Mouse (Mus musculus) liver, embryonic 16.5 days (tissue): Measurements from ENCODE around the gene Kif17. TPM values are rescaled to one million over a fixed set of nuclear protein-coding genes. Genes with fewer than 3 reads are reported as not detected.

ENCODE experiments used
- ATAC-seq: fragments of 200-750 bp; cut with Nextera tagmentation; 2 replicates; pipeline ENCODE4 v1.8.0; 2017; ENCODE audit warnings: low read depth, mild to moderate bottlenecking, moderate number of reproducible peaks, moderate library complexity
- H3K27ac ChIP-seq: fragments of 300-500 bp; sonication (generic); 2 replicates; pipeline ENCODE4 v1.5.1; 2014; ENCODE audit warnings: mild to moderate bottlenecking, low read length
- H3K27me3 ChIP-seq: fragments of 300-500 bp; sonication (generic); 2 replicates; pipeline ENCODE4 v1.6.1; 2014; ENCODE audit warnings: low read depth, low read length, mixed read lengths; ENCODE audit not compliant: control insufficient read depth, insufficient read depth
- H3K36me3 ChIP-seq: fragments of 300-500 bp; sonication (generic); 2 replicates; pipeline ENCODE4 v1.6.1; 2014; ENCODE audit warnings: mild to moderate bottlenecking; ENCODE audit not compliant: control insufficient read depth, insufficient read depth
- H3K4me1 ChIP-seq: fragments of 300-500 bp; sonication (generic); 2 replicates; pipeline ENCODE4 v1.6.1; 2014; ENCODE audit warnings: low read depth, low read length, mixed read lengths; ENCODE audit not compliant: control insufficient read depth
- H3K4me2 ChIP-seq: fragments of 300-500 bp; sonication (generic); 2 replicates; pipeline ENCODE4 v1.6.1; 2014; ENCODE audit warnings: low read depth, low read length, mixed read lengths
- H3K4me3 ChIP-seq: fragments of 300-500 bp; sonication (generic); 2 replicates; pipeline ENCODE4 v1.5.1; 2014; ENCODE audit warnings: low read depth, mild to moderate bottlenecking, low read length
- H3K9ac ChIP-seq: fragments of 300-500 bp; sonication (generic); 2 replicates; pipeline ENCODE4 v1.6.1; 2014; ENCODE audit warnings: low read depth, low read length
- H3K9me3 ChIP-seq: fragments of 300-500 bp; sonication (generic); replicated peaks from 2 replicates; pipeline ENCODE4 v1.6.1; 2016; ENCODE audit warnings: low read length; ENCODE audit not compliant: control insufficient read depth
- WGBS: fragments of 180-500 bp; shearing (Covaris S2); extraction: QIAGEN DNeasy Blood & Tissue Kit; methylation state at CpG from one replicate; pipeline ENCODE4 v1.1.7; 2014; ENCODE audit not compliant: insufficient replicate concordance; 5-methylcytosine and 5-hydroxymethylcytosine counted together
- polyA plus RNA-seq: library from polyadenylated mRNA; unstranded; fragments of >200 nt; fragmentation: Nextera tagmentation; extraction: Ambion mirVana; gene quantifications from 2 replicates; pipeline ENCODE4 v1.2.1, GENCODE M21; 2015

The Kif17 gene
- polyA plus RNA-seq, 1 experiment from 2014 or later = 0.35 TPM

GRCm38 (mm10) chr4:138303742-138304141 lies 53.5 kb downstream of the Kif17 start:
- ATAC-seq = no peak
- peak overlapping the region; percentile 81 for H3K27ac ChIP-seq
- H3K4me2 ChIP-seq = peak overlapping the region; percentile 95
- peaks cover 18% of the 10 kb centered on the region for H3K4me1 ChIP-seq
- H3K4me3 ChIP-seq = peak overlapping the region; percentile 99
- no peaks in the 10 kb centered on the region for H3K27me3 ChIP-seq
- H3K9me3 ChIP-seq = no peaks in the 10 kb centered on the region
- H3K36me3 ChIP-seq = peaks cover 10% of the 10 kb centered on the region; the same call in 1 of the 2 replicates
- WGBS = 8% methylated on average over 18 of the region's 18 CpGs
- H3K9ac ChIP-seq = peak overlapping the region; percentile 81

DNA sequence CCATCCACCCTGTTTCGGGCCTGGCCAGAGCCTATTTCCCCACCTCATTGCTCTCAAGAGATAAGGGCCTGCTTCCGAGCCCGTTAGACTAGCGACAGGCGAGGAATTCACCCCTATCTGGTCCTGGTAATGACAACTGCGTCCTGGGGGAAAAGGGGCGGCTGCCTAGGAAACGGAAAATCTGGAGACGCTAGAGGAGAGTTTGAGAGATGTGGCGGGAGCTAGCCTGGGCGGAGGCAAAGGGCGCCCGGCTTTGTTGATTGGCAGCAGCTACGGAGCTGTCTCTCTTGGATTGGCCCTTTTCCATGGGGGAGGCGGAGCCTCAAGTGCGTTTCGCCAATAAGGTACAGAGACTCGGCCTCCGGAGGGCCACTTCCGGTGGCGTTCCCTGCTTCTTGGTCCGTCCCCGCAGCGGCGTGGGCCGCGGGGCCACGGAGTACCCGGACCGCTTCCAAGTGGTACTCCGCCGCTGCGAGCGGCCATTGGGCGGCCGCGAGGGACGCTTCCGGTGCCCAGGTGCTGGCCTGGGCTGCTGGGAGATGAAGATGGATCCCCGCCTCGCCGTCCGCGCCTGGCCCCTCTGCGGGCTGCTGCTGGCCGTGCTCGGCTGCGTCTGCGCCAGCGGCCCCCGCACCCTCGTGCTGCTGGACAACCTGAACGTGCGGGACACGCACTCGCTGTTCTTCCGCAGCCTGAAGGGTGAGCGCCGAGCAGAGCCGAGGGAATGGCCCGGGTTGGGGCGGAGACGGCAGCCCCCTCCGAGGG lies 54.3 kb downstream of the Kif17 start, which contains the start of gene Ddost:
Gene Ddost, plus strand, starts transcription at position 391 of the 765 bp plus-strand sequence.
- Histone ChIP-seq H3K36me3 (peaks cover 13% of the 10 kb centered on the region), H3K4me3 (peak within 1 kb of the TSS; percentile 99), H3K27ac (peak within 1 kb of the TSS; percentile 81), H3K9me3 (no peaks in the 10 kb centered on the region), H3K27me3 (no peaks in the 10 kb centered on the region), H3K4me2 (peak within 1 kb of the TSS; percentile 95), H3K9ac (peak within 1 kb of the TSS; percentile 96), H3K4me1 (peaks cover 18% of the 10 kb centered on the region)
- WGBS = under 1% methylated on average over 64 of the region's 64 CpGs
- peak; percentile 98 for ATAC-seq

DNA sequence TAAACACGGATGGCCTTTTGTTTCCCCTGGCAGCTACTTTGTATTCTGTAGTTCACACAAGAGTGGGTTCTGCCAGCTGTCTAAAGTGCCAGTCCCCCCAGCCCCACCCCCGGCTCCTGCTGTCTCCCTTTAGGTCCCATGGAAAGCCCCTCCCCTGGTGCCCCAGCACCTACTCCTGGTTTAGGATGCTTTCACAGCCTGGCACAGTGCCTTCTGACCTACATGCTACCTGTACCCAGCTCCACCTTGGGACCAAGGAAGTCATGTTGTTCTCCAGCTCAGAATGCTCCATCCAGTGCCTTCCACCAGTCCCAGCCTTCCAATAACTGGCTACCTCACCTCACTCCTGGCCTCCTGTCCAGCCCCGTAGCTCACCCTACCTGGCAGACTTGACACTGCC lies 56.8 kb downstream of the Kif17 start:
- Histone ChIP-seq H3K27me3 (no peaks in the 10 kb centered on the region), H3K9me3 (no peaks in the 10 kb centered on the region), H3K4me3 (no peak overlapping the region), H3K27ac (no peak overlapping the region), H3K9ac (no peak overlapping the region), H3K4me1 (peaks cover 18% of the 10 kb centered on the region), H3K4me2 (no peak overlapping the region), H3K36me3 (peaks cover 35% of the 10 kb centered on the region)
- 71% methylated on average over 3 of the region's 3 CpGs for WGBS
- no peak for ATAC-seq

DNA sequence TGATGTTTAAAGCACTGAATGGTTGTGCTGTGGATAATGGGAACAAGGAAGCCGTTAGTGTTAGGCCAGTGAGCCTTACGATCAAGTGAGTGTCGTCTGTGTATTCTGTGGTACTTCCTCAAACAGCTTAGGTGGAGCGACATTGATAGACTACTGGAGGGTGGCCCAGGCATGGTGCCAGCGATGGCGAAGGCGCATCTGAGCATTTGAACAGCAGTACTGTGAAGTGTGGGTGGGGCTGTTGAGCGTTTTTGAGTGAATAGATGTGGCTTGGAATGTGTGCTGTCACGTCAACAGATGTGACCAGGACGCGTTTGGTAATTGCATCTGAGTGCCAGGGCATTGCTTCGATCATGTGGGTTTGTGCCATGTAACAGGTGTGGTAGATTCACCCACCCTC lies 57.5 kb downstream of the Kif17 start:
- peaks cover 38% of the 10 kb centered on the region for H3K36me3 ChIP-seq

GRCm38 (mm10) chr4:138310311-138310910 lies 60.2 kb downstream of the Kif17 start:
- no peak for ATAC-seq
- 86% methylated on average over 19 of the region's 19 CpGs for WGBS
- Histone ChIP-seq H3K4me2 (no peak overlapping the region), H3K9me3 (no peaks in the 10 kb centered on the region), H3K27me3 (no peaks in the 10 kb centered on the region), H3K27ac (no peak overlapping the region), H3K4me1 (peaks cover 8% of the 10 kb centered on the region), H3K36me3 (peaks cover 50% of the 10 kb centered on the region), H3K4me3 (no peak overlapping the region), H3K9ac (no peak overlapping the region)

More for the DNA sequence above, 57.5 kb downstream of the Kif17 start:
- no peak for ATAC-seq
- H3K4me2 ChIP-seq = no peak overlapping the region
- no peak overlapping the region for H3K27ac ChIP-seq
- H3K9ac ChIP-seq = no peak overlapping the region
- peaks cover 18% of the 10 kb centered on the region for H3K4me1 ChIP-seq
- no peaks in the 10 kb centered on the region for H3K27me3 ChIP-seq
- WGBS = 78% methylated on average over 12 of the region's 12 CpGs
- no peak overlapping the region for H3K4me3 ChIP-seq
- no peaks in the 10 kb centered on the region for H3K9me3 ChIP-seq

DNA sequence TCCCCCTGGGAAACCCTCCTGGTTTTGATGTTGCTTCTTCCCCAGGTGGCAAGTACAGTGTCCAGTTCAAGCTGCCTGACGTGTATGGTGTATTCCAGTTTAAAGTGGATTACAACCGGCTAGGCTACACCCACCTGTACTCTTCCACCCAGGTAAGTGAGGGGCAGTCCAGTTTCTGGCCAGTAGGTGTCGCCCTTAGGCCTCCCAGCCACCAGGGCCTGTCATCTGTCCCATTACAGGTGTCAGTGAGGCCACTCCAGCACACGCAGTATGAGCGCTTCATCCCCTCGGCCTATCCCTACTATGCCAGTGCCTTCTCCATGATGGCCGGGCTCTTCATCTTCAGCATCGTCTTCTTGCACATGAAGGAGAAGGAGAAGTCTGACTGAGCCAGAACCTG lies 61.4 kb downstream of the Kif17 start:
- Histone ChIP-seq H3K27ac (no peak overlapping the region), H3K9me3 (no peaks in the 10 kb centered on the region), H3K36me3 (peaks cover 57% of the 10 kb centered on the region), H3K9ac (no peak overlapping the region), H3K27me3 (no peaks in the 10 kb centered on the region), H3K4me2 (no peak overlapping the region), H3K4me1 (no peaks in the 10 kb centered on the region; the same call in 1 of the 2 replicates), H3K4me3 (no peak overlapping the region)
- 58% methylated on average over 8 of the region's 8 CpGs for WGBS
- ATAC-seq = 0 out of 2 replicates have a peak, but pooled peaks have one; percentile 45

DNA sequence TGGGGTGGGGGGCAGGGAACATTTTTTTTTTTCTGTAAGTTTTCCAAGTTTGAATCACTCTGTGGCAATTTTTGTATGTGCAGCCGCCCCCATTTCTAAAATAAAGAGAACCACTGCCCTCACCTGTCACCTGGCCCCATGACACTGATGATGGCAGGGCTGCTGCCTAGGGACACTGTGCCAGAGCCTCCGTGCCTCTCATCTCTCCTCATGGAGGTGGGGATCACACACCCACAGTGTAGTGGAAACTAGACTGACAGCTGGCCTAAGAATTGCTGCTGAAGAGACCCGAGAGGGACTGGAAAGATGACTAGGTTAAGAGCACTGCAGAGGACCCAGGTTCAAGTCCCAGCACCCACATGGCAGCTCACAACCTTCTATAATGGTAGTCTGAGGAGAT lies 61.9 kb downstream of the Kif17 start:
- H3K4me1 ChIP-seq = no peaks in the 10 kb centered on the region; the same call in 1 of the 2 replicates
- H3K4me3 ChIP-seq = no peak overlapping the region
- ATAC-seq = no peak
- no peaks in the 10 kb centered on the region for H3K27me3 ChIP-seq
- no peaks in the 10 kb centered on the region for H3K9me3 ChIP-seq
- no peak overlapping the region for H3K27ac ChIP-seq
- 88% methylated on average over 3 of the region's 3 CpGs for WGBS
- H3K4me2 ChIP-seq = no peak overlapping the region
- no peak overlapping the region for H3K9ac ChIP-seq
- peaks cover 58% of the 10 kb centered on the region for H3K36me3 ChIP-seq

- H3K4me3 ChIP-seq = no peak overlapping the region
- WGBS = 82% methylated on average over 11 of the region's 11 CpGs
- no peaks in the 10 kb centered on the region for H3K4me1 ChIP-seq
- H3K36me3 ChIP-seq = peaks cover 54% of the 10 kb centered on the region
- no peak for ATAC-seq
- no peak overlapping the region for H3K9ac ChIP-seq
- H3K27ac ChIP-seq = no peak overlapping the region
- no peaks in the 10 kb centered on the region for H3K9me3 ChIP-seq
- no peaks in the 10 kb centered on the region for H3K27me3 ChIP-seq
- no peak overlapping the region for H3K4me2 ChIP-seq
Observed at GRCm38 (mm10) chr4:138313021-138313420, 62.8 kb downstream of the Kif17 start.

DNA sequence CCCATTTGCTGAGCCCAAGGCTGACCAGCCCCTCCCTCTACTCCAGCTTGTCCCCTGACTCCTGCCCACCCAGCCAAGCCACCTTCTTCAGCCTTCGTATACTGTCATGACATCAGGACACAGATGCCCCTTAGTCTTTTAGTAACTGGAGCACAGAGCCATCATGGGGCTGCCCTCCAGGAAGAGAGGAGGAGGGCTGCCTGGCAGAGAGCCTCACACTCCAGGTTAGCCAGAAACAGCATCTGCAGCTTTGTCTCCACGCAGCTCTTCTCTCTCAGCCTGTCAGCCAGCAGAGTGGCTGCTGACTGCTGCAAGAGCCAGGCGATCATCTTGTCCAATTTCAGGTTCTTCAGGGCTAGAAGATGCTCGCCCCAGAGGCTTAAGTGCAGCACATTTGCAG lies 63.6 kb downstream of the Kif17 start:
- Histone ChIP-seq H3K9me3 (no peaks in the 10 kb centered on the region), H3K36me3 (peaks cover 49% of the 10 kb centered on the region), H3K4me2 (no peak overlapping the region), H3K4me3 (no peak overlapping the region), H3K4me1 (no peaks in the 10 kb centered on the region), H3K27me3 (no peaks in the 10 kb centered on the region), H3K9ac (no peak overlapping the region), H3K27ac (no peak overlapping the region)
- no peak for ATAC-seq
- 79% methylated on average over 4 of the region's 4 CpGs for WGBS
